Mouse (Mus musculus) layer of hippocampus, postnatal 36 days (tissue): ENCODE data around the gene Ing1. TPM values are rescaled to one million over a fixed set of nuclear protein-coding genes. Genes with fewer than 3 reads are reported as not detected.

Experiments used
- DNase-seq, 2 experiments: peaks; one replicate each; pipeline ENCODE4 v3.0.0; 2022
- total RNA-seq, 2 experiments: library from RNA; stranded (reverse); gene quantifications; 2 replicates each; pipeline ENCODE4 v1.2.3; 2021

The Ing1 gene
- total RNA-seq, 2 experiments from 2014 or later = 35.3 to 42.6 TPM

DNA sequence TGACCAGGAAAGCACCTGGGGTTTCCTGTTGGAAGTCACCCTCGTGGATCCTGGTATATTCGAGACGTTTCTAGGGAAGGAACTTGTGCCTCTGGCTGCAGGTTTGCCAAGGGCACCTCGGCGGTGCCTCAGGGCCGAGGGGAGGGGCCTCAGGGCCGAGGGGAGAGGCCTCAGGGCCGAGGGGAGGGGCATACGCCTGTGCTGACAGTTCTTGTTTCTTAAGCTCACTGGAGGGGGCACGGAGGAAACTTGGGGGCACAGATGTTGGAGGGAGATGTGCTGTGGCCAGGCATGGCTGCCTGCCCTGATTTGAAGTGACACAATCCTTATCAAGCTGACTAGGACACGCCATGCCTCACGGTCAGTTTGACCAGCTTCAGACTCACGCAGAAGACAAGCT is 36.9 kb downstream of the Ing1 start:
- DNase-seq = no peak

DNA sequence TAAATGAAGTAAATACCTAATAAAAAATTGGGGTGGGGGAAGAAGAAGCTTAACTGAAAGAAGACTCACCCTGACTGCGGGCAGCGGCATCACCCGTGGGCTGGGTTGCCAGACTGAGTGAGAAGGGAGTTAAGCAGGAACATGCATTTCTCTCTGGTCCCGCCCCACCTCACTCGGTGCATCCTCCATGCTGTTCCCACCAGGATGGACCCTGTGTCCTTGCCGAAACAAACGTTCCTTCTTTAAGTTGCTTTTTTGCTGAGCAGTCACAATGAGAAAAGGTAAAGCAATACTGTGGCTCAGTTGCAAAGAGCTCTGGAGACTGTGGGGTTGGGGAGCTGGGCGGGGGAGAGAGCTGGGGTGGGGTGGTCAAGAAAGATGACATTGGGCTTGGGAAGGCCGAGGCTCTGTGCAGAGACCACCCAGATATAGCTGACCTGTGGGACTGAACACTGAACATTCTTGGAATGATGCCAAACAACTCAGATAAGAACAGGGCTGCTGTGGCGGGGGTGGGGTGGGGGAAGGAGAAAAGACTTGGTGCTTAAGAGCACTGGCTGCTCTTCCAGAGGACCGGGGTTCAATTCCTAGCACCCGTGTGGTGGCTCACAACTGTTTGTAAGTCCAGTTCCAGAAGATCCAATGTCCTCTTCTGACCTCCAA is 38.0 kb downstream of the Ing1 start:
- DNase-seq = no peak

DNA sequence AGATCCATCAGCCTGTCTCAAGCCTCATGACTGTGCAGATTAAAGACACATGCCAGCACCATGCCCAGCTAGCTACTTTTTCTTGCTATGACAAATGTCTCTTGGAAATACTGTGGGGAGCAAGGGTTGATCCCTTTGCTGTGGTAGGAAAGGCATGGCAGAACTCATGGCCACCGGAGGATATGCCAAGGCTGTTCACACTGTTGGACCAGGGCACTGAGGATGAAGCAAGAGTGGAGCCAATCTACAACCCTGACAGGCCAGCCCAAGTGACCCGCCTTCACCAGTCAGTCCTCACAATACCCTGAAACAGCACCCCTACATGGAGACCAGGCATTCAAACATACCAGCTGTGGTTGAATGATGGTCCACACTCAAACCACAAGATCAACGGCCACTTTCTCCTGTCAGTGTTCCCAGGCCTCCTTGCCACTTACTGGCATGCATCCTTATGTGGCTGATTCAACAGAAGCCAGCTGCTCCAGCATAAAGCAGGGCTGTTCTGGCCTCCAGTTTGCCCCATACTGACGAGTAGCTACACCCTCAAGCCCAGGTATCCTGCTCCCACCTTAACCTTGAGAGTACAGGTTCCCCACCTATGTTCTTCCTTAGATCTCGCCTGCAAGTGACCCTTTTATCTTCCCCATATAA is 45.1 kb downstream of the Ing1 start:
- DNase-seq = no peak

- peak; percentile 38 to 58 for DNase-seq
Observed at GRCm38 (mm10) chr8:11602006-11602680, 46.8 kb downstream of the Ing1 start.

DNA sequence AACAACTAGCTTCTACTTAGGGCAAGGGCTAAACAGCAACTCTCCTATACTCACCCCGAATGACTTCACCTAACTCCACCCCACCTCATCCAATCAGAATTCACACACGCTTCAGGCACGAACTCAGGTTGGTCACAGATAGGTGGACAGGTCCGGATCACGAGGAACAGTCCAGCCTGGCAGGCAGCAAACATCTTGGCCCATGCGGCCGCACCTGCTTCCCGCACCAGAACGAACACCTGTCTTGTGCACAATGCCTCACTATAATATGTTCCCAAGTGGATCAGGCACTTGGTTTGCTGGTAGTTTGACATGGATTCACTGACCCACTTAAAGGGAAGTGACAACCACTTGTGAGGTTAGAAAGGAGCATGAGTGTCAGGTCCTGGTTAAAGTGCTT is 53.5 kb downstream of the Ing1 start:
- no peak for DNase-seq

Other genes with a start within 250 kb of the Ing1 start
- gene Col4a2, start 242.8 kb upstream of the Ing1 start, total RNA-seq = 10 to 100 TPM; 46.4 to 57.3 TPM
- 10 to 100 TPM; 47.7 to 51.9 TPM for gene Col4a1, start 242.7 kb upstream of the Ing1 start, total RNA-seq
- gene Rab20, start 76.9 kb upstream of the Ing1 start, total RNA-seq = under 1 TPM; 0.28 to 0.57 TPM
- gene Naxd, start 58.1 kb upstream of the Ing1 start, total RNA-seq = 10 to 100 TPM; 59.3 to 60.0 TPM
- 10 to 100 TPM; 22.3 to 24.8 TPM for gene Cars2, start 4.8 kb upstream of the Ing1 start, total RNA-seq
- gene Ankrd10, start 80.2 kb downstream of the Ing1 start, total RNA-seq = 10 to 100 TPM; 64.3 to 77.6 TPM
- gene 1700016D06Rik, start 145.5 kb downstream of the Ing1 start, total RNA-seq = not detected
- gene Arhgef7, start 172.2 kb downstream of the Ing1 start, total RNA-seq = 100 to 1,000 TPM; 122 to 126 TPM